Mouse (Mus musculus): ENCODE data around the gene Snrpd2.

DNA sequence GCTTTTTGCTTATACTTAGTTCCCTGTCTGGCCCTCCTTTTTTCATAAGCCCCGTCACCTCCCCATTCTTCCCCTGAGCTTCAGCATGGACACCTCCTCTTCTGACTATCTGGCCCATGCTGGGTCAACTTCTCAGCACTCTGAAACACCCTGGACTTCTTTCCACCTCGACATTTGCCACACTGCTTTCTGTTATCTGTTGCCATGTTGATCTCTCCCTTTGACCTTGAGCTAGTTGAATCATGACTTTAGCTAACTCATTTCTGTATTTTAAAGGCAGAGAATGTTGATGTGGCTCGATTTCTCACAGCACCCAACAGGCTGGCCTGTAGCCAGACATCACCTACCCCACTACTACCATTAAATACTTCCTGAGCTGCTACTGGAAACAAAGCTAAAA is 42.1 kb upstream of the Snrpd2 start:
- TF ChIP-seq POLR2A (IDR thresholded peaks at IDR 0.05; ENCODE audit: borderline replicate concordance, extremely low read depth, low read depth, low read length) (no peak), CTCF (IDR thresholded peaks at IDR 0.05; ENCODE audit: insufficient read depth, low read length) (no peak)

Data from lung, adult 2 months (tissue).